Mouse (Mus musculus): ENCODE measurements around the gene Orai1. TPM values are rescaled to one million over a fixed set of nuclear protein-coding genes. Genes with fewer than 3 reads are reported as not detected.
"Not testable (repeated sequence)": the region's sequence is repeated elsewhere in the genome, so short reads cannot be mapped to it uniquely, and the experiment has no call there.

Orai1 gene
- 59.9 and 68.5 TPM in 2 replicates for polyA plus RNA-seq (2012; ENCODE audit: insufficient read depth, insufficient read length, missing spikeins)

DNA sequence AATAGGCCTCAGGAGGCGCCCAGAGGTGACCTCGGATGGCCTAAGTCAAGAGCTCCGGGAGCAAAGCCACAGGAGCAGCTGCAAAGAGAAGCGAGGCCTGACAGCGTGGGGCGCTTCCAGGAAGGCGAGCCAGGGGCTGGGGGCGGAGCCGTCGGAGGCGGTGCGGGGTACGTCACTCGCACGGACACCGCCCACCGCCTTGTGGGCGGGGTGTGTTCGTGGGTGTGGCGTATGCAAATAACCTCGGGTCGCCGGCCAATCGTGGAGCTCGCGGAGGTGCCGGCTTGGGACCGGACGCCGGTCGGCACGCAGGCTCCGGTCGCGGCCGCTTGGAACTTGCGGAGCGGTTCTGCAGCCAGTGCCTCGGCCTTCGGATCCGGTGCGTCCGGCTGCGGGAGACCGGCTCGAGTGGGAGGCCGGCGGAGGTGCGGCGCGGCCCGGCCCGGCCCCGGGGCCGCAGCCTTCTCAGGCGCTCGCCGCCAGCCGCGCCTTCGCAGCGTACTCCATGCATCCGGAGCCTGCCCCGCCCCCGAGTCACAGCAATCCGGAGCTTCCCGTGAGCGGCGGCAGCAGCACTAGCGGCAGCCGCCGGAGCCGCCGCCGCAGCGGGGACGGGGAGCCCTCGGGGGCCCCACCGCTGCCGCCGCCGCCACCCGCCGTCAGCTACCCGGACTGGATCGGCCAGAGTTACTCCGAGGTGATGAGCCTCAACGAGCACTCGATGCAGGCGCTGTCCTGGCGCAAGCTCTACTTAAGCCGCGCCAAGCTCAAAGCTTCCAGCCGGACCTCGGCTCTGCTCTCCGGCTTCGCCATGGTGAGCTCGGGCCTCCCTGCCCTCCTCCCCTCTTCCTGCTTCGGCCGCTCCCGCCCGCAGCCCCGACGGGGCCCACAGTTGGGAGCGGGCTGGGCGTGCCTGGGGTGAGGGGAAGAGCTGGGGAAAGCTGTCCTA is at the start of gene Orai1:
Gene Orai1, plus strand, starts transcription at position 322 of the 949 bp plus-strand sequence.
- H3K4me3 ChIP-seq (ENCODE audit: insufficient read depth, low read length): peak within 1 kb of the TSS; percentile 94
- H3K4me1 ChIP-seq (ENCODE audit: control insufficient read depth, insufficient read depth, low read length): peaks cover 44% of the 10 kb centered on the region
- no peak for TF ChIP-seq CTCF (IDR thresholded peaks at IDR 0.05; ENCODE audit: low read depth, low read length)
- TF ChIP-seq POLR2A (IDR thresholded peaks at IDR 0.05; ENCODE audit: borderline replicate concordance, low read depth, low read length): peak; percentile 48; the same call in 1 of the 2 replicates
- H3K27ac ChIP-seq (ENCODE audit: insufficient read depth, low read depth, low read length): peak within 1 kb of the TSS; percentile 96

- H3K27ac ChIP-seq (ENCODE audit: insufficient read depth, low read depth, low read length): peak overlapping the region; percentile 33
- peaks cover 31% of the 10 kb centered on the region for H3K4me1 ChIP-seq (ENCODE audit: control insufficient read depth, insufficient read depth, low read length)
- TF ChIP-seq CTCF (IDR thresholded peaks at IDR 0.05; ENCODE audit: low read depth, low read length): no peak
- TF ChIP-seq POLR2A (IDR thresholded peaks at IDR 0.05; ENCODE audit: borderline replicate concordance, low read depth, low read length): no peak
- no peak overlapping the region for H3K4me3 ChIP-seq (ENCODE audit: insufficient read depth, low read length)
Measured at GRCm38 (mm10) chr5:122965427-122965826, 49.4 kb upstream of the Orai1 start.

DNA sequence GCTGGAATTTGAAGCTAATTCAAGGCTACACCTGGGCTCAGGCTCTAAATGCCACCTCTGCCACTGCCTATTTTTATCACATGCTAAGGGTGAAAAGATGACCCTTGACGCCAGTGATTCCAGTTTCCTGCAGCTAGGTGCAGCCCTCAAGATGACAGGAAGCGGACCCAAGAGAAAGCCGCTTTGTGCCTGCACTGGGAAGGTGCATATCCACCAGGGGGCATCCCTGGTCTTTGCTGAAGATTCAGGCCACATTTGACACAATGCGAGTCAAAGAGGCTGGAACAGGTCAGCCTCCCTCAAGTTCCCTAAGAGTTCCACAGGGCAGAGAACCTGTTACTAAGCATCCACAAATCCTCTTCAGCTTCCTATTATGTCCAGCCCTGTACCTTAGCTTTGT is 46.6 kb upstream of the Orai1 start:
- Histone ChIP-seq H3K4me1 (ENCODE audit: control insufficient read depth, insufficient read depth, low read length) (peaks cover 33% of the 10 kb centered on the region), H3K4me3 (ENCODE audit: insufficient read depth, low read length) (no peak overlapping the region), H3K27ac (ENCODE audit: insufficient read depth, low read depth, low read length) (no peak overlapping the region)
- TF ChIP-seq CTCF (IDR thresholded peaks at IDR 0.05; ENCODE audit: low read depth, low read length): peak; percentile 39; the same call in 1 of the 2 replicates
- no peak for TF ChIP-seq POLR2A (IDR thresholded peaks at IDR 0.05; ENCODE audit: borderline replicate concordance, low read depth, low read length)

- Histone ChIP-seq H3K4me1 (ENCODE audit: control insufficient read depth, insufficient read depth, low read length) (peaks cover 22% of the 10 kb centered on the region), H3K4me3 (ENCODE audit: insufficient read depth, low read length) (no peak overlapping the region), H3K27ac (ENCODE audit: insufficient read depth, low read depth, low read length) (no peak overlapping the region)
Measured at GRCm38 (mm10) chr5:122970056-122970455, 44.8 kb upstream of the Orai1 start.

GRCm38 (mm10) chr5:122971438-122971837 is 43.4 kb upstream of the Orai1 start:
- Histone ChIP-seq H3K4me1 (ENCODE audit: control insufficient read depth, insufficient read depth, low read length) (peaks cover 10% of the 10 kb centered on the region), H3K27ac (ENCODE audit: insufficient read depth, low read depth, low read length) (no peak overlapping the region), H3K4me3 (ENCODE audit: insufficient read depth, low read length) (no peak overlapping the region)
- TF ChIP-seq CTCF (IDR thresholded peaks at IDR 0.05; ENCODE audit: low read depth, low read length) (no peak), POLR2A (IDR thresholded peaks at IDR 0.05; ENCODE audit: borderline replicate concordance, low read depth, low read length) (no peak)

More at GRCm38 (mm10) chr5:122970056-122970455, 44.8 kb upstream of the Orai1 start:
- TF ChIP-seq POLR2A (IDR thresholded peaks at IDR 0.05; ENCODE audit: borderline replicate concordance, low read depth, low read length): no peak
- no peak for TF ChIP-seq CTCF (IDR thresholded peaks at IDR 0.05; ENCODE audit: low read depth, low read length)

GRCm38 (mm10) chr5:122972116-122972515 is 42.8 kb upstream of the Orai1 start:
- Histone ChIP-seq H3K27ac (ENCODE audit: insufficient read depth, low read depth, low read length) (no peak overlapping the region), H3K4me1 (ENCODE audit: control insufficient read depth, insufficient read depth, low read length) (peaks cover 9% of the 10 kb centered on the region), H3K4me3 (ENCODE audit: insufficient read depth, low read length) (no peak overlapping the region)
- TF ChIP-seq CTCF (IDR thresholded peaks at IDR 0.05; ENCODE audit: low read depth, low read length): no peak

DNA sequence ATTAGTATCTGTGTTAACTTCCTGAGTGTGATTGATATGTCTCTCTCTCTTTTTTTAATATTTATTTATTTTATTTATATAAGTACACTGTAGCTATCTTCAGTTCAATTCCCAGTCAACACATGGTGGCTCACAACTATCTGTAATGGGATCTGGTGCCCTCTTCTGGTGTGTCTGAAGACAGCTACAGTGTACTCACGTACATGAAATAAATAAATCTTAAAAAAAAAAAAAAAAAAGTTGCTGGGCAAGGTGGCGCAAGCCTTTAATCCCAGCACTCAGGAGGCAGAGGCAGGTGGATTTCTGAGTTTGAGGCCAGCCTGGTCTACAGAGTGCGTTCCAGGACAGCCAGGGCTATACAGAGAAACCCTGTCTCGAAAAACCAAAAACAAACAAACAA is 40.2 kb upstream of the Orai1 start:
- H3K27ac ChIP-seq (ENCODE audit: insufficient read depth, low read depth, low read length); H3K4me3 ChIP-seq (ENCODE audit: insufficient read depth, low read length): not testable (repeated sequence)

DNA sequence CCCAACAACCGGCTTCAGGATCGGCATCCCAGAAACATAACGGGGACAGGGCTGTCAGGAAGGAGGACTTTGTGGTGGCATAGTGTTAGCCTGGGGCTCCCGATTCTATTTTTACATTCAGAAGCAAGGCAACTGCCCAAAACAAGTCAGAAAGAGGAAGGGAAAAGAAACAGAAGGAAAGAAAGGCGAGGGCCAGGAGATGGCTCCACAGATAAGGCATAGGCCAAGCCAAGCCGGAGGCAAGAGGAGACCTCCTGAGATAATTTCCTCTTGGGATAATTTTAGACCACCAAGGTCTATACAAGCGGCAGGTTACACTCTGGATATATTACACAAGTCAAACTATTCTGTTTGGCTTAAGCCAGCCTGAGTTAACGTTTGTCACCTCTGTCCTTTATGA is 35.9 kb upstream of the Orai1 start:
- TF ChIP-seq CTCF (IDR thresholded peaks at IDR 0.05; ENCODE audit: low read depth, low read length): no peak
- TF ChIP-seq POLR2A (IDR thresholded peaks at IDR 0.05; ENCODE audit: borderline replicate concordance, low read depth, low read length): no peak
- peak overlapping the region; percentile 5 for H3K27ac ChIP-seq (ENCODE audit: insufficient read depth, low read depth, low read length)
- H3K4me3 ChIP-seq (ENCODE audit: insufficient read depth, low read length): no peak overlapping the region
- H3K4me1 ChIP-seq (ENCODE audit: control insufficient read depth, insufficient read depth, low read length): peaks cover 22% of the 10 kb centered on the region

More for the DNA sequence above, 40.2 kb upstream of the Orai1 start:
- H3K4me1 ChIP-seq (ENCODE audit: control insufficient read depth, insufficient read depth, low read length): peaks cover 21% of the 10 kb centered on the region

DNA sequence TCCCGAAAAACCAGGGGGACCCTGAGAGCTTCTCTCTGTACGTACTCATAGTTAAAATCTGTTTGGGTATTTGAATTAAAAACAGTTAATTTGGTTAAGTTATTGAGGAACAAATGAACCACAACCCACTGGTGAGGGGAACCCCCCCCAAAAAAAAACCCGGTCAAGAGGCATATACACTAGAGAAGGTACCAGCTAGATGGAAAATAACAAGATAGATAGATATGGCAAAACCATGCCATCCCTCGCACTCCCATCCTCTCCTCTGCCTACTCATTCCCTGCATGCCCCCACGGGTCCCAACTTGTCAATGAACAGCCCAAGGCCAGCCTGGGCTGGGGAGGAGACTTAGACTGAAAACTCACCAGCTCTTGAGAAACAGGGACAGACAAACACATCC is 30.4 kb upstream of the Orai1 start:
- peaks cover 21% of the 10 kb centered on the region for H3K4me1 ChIP-seq (ENCODE audit: control insufficient read depth, insufficient read depth, low read length)
- peak overlapping the region; percentile 10; the same call in 1 of the 2 replicates for H3K4me3 ChIP-seq (ENCODE audit: insufficient read depth, low read length)
- no peak overlapping the region for H3K27ac ChIP-seq (ENCODE audit: insufficient read depth, low read depth, low read length)
- TF ChIP-seq CTCF (IDR thresholded peaks at IDR 0.05; ENCODE audit: low read depth, low read length) (no peak), POLR2A (IDR thresholded peaks at IDR 0.05; ENCODE audit: borderline replicate concordance, low read depth, low read length) (no peak)

- peaks cover 15% of the 10 kb centered on the region for H3K4me1 ChIP-seq (ENCODE audit: control insufficient read depth, insufficient read depth, low read length)
- no peak for TF ChIP-seq CTCF (IDR thresholded peaks at IDR 0.05; ENCODE audit: low read depth, low read length)
- TF ChIP-seq POLR2A (IDR thresholded peaks at IDR 0.05; ENCODE audit: borderline replicate concordance, low read depth, low read length): no peak
- H3K27ac ChIP-seq (ENCODE audit: insufficient read depth, low read depth, low read length): no peak overlapping the region
- peak overlapping the region; percentile 10; the same call in 1 of the 2 replicates for H3K4me3 ChIP-seq (ENCODE audit: insufficient read depth, low read length)
Measured at GRCm38 (mm10) chr5:122985276-122985675, 29.6 kb upstream of the Orai1 start.
